Mouse (Mus musculus) intestine, postnatal 0 days (tissue): Measurements from ENCODE around the gene Gemin7. TPM values are rescaled to one million over a fixed set of nuclear protein-coding genes. Genes with fewer than 3 reads are reported as not detected.

Experiments
- ATAC-seq: fragments of 200-750 bp; cut with Nextera tagmentation; 2 replicates; pipeline ENCODE4 v1.8.0; 2017; ENCODE audit warnings: mild to moderate bottlenecking, moderate TSS enrichment, moderate library complexity
- H3K27ac ChIP-seq: fragments of 300-500 bp; sonication (generic); 2 replicates; pipeline ENCODE4 v1.5.1; 2014; ENCODE audit warnings: mild to moderate bottlenecking, low read depth, low read length, moderate library complexity
- H3K27me3 ChIP-seq: fragments of 300-500 bp; sonication (generic); replicated peaks from 2 replicates; pipeline ENCODE4 v1.6.1; 2014; ENCODE audit warnings: low read length, mixed read lengths; ENCODE audit not compliant: control insufficient read depth, insufficient read depth
- H3K36me3 ChIP-seq: fragments of 300-500 bp; sonication (generic); 2 replicates; pipeline ENCODE4 v1.6.1; 2014; ENCODE audit warnings: mild to moderate bottlenecking, moderate library complexity; ENCODE audit not compliant: control insufficient read depth, insufficient read depth
- H3K4me1 ChIP-seq: fragments of 300-500 bp; sonication (generic); replicated peaks from 2 replicates; pipeline ENCODE4 v1.6.1; 2014; ENCODE audit warnings: antibody characterized with exemption, low read length, mixed read lengths; ENCODE audit not compliant: control insufficient read depth, insufficient read depth
- H3K4me2 ChIP-seq: fragments of 300-500 bp; sonication (generic); replicated peaks from 2 replicates; pipeline ENCODE4 v1.6.1; 2014; ENCODE audit warnings: low read depth, mild to moderate bottlenecking, moderate library complexity
- H3K4me3 ChIP-seq: fragments of 300-500 bp; sonication (generic); 2 replicates; pipeline ENCODE4 v1.5.1; 2014; ENCODE audit warnings: low read depth, low read length
- H3K9ac ChIP-seq: fragments of 300-500 bp; sonication (generic); 2 replicates; pipeline ENCODE4 v1.6.1; 2014; ENCODE audit warnings: mild to moderate bottlenecking, low read depth, low read length
- H3K9me3 ChIP-seq: fragments of 300-500 bp; sonication (generic); 2 replicates; pipeline ENCODE4 v1.6.1; 2016; ENCODE audit warnings: mixed run types; ENCODE audit not compliant: control insufficient read depth
- CTCF ChIP-seq: sonication (generic); IDR thresholded peaks from 2 replicates; pipeline ENCODE4 v1.5.1; 2016; ENCODE audit warnings: low read depth, mild to moderate bottlenecking, control low read depth, antibody characterized with exemption, moderate library complexity
- WGBS: fragments of 180-500 bp; shearing (Covaris S2); extraction: QIAGEN DNeasy Blood & Tissue Kit; methylation state at CpG from one replicate; pipeline ENCODE4 v1.1.7; 2014; 5-methylcytosine and 5-hydroxymethylcytosine counted together
- polyA plus RNA-seq: library from polyadenylated mRNA; unstranded; fragments of >200 nt; fragmentation: Nextera tagmentation; extraction: Ambion mirVana; gene quantifications from 2 replicates; pipeline ENCODE4 v1.2.1, GENCODE M21; 2015

Gemin7 gene
- 99.5 and 102 TPM in 2 replicates for polyA plus RNA-seq

GRCm38 (mm10) chr7:19577141-19577852 is at the start of gene Gemin7, which contains the start of gene Zfp296:
Gemin7 (minus strand) TSS chr7:19577595.
Zfp296 (plus strand) TSS chr7:19577287.
- WGBS: under 1% methylated on average over 56 of the region's 56 CpGs
- Histone ChIP-seq H3K4me2 (peak within 1 kb of the TSS; percentile 86), H3K36me3 (peaks cover 25% of the 10 kb centered on the region), H3K27ac (no peak within 1 kb of the TSS), H3K4me1 (peaks cover 12% of the 10 kb centered on the region), H3K27me3 (peaks cover 12% of the 10 kb centered on the region; the same call in 1 of the 2 replicates), H3K4me3 (peak within 1 kb of the TSS; percentile 43), H3K9me3 (no peaks in the 10 kb centered on the region), H3K9ac (peak within 1 kb of the TSS; percentile 45)
- ATAC-seq: no peak
- no peak for TF ChIP-seq CTCF

GRCm38 (mm10) chr7:19623433-19623832 is 46.0 kb upstream of the Gemin7 start:
- Histone ChIP-seq H3K27me3 (no peaks in the 10 kb centered on the region), H3K36me3 (no peaks in the 10 kb centered on the region), H3K4me3 (no peak overlapping the region), H3K27ac (peak overlapping the region; percentile 69; the same call in 1 of the 2 replicates), H3K4me2 (no peak overlapping the region; the same call in 1 of the 2 replicates), H3K9ac (no peak overlapping the region), H3K4me1 (peaks cover 5% of the 10 kb centered on the region; the same call in 1 of the 2 replicates), H3K9me3 (no peaks in the 10 kb centered on the region)
- TF ChIP-seq CTCF: no peak
- WGBS: 37% methylated on average over 2 of the region's 2 CpGs
- ATAC-seq: peak; percentile 65

DNA sequence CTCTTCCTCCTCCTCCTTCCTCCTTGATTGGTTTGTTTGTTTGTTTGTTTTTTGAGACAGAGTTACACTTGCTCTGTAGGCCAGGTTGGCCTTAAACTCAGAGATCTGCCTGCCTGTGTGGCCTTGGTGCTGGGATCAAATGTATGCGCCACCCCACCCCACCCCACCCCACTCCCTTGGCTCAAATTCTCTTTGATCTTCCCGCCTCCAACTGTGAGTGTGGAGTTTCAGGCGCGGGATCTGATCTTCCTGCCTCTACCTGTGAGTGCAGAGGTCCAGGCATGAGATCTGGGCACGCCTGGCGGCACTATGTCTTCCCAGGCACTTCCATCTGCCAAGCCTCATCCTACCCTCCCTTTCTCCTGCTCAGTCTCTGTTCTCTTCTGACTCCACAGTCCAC is 44.8 kb upstream of the Gemin7 start:
- Histone ChIP-seq H3K9ac (no peak overlapping the region), H3K36me3 (peaks cover under 1% of the 10 kb centered on the region; the same call in 1 of the 2 replicates), H3K9me3 (no peaks in the 10 kb centered on the region), H3K4me1 (peaks cover 5% of the 10 kb centered on the region; the same call in 1 of the 2 replicates), H3K27ac (no peak overlapping the region), H3K4me2 (no peak overlapping the region), H3K4me3 (no peak overlapping the region), H3K27me3 (no peaks in the 10 kb centered on the region)
- ATAC-seq: no peak
- no peak for TF ChIP-seq CTCF
- 30% methylated on average over 6 of the region's 6 CpGs for WGBS

DNA sequence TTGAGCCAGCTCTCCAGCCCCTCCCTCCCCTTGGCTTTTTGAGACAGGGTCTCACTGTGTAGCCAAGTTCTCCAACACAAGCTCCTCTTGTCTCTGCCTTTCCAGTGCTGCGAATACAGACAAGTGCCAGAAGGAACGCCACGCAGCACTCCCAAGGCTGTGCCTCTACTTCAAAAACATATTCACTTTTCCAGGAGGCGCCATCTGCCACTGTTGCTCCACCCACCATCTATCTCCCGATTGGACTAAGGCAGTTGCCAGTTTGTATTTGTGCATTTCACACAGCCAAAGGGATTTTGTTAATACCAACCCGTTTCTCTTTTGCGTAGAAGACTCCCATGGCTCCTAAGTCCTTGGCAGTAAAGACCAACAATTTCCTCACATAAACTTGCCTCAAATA is 43.4 kb upstream of the Gemin7 start:
- peaks cover 5% of the 10 kb centered on the region; the same call in 1 of the 2 replicates for H3K4me1 ChIP-seq
- ATAC-seq: no peak
- TF ChIP-seq CTCF: no peak
- no peak overlapping the region for H3K9ac ChIP-seq
- WGBS: 90% methylated on average over 7 of the region's 7 CpGs
- no peak overlapping the region for H3K4me3 ChIP-seq
- H3K27me3 ChIP-seq: no peaks in the 10 kb centered on the region
- no peak overlapping the region for H3K27ac ChIP-seq
- H3K9me3 ChIP-seq: no peaks in the 10 kb centered on the region
- peaks cover 7% of the 10 kb centered on the region; the same call in 1 of the 2 replicates for H3K36me3 ChIP-seq
- no peak overlapping the region for H3K4me2 ChIP-seq

GRCm38 (mm10) chr7:19619004-19619801 is 41.8 kb upstream of the Gemin7 start:
- H3K9ac ChIP-seq: no peak overlapping the region; the same call in 1 of the 2 replicates
- no peaks in the 10 kb centered on the region for H3K27me3 ChIP-seq
- ATAC-seq: peak; percentile 36; the same call in 1 of the 2 replicates
- no peak overlapping the region for H3K4me3 ChIP-seq
- H3K27ac ChIP-seq: no peak overlapping the region
- no peaks in the 10 kb centered on the region for H3K9me3 ChIP-seq
- H3K36me3 ChIP-seq: peaks cover 14% of the 10 kb centered on the region; the same call in 1 of the 2 replicates
- WGBS: 16% methylated on average over 35 of the region's 35 CpGs
- peak; percentile 92 for TF ChIP-seq CTCF
- H3K4me1 ChIP-seq: peaks cover 7% of the 10 kb centered on the region; the same call in 1 of the 2 replicates
- peak overlapping the region; percentile 27 for H3K4me2 ChIP-seq
